ENCODE assay signal across 15 mouse cellular contexts in the genomic region with DNA sequence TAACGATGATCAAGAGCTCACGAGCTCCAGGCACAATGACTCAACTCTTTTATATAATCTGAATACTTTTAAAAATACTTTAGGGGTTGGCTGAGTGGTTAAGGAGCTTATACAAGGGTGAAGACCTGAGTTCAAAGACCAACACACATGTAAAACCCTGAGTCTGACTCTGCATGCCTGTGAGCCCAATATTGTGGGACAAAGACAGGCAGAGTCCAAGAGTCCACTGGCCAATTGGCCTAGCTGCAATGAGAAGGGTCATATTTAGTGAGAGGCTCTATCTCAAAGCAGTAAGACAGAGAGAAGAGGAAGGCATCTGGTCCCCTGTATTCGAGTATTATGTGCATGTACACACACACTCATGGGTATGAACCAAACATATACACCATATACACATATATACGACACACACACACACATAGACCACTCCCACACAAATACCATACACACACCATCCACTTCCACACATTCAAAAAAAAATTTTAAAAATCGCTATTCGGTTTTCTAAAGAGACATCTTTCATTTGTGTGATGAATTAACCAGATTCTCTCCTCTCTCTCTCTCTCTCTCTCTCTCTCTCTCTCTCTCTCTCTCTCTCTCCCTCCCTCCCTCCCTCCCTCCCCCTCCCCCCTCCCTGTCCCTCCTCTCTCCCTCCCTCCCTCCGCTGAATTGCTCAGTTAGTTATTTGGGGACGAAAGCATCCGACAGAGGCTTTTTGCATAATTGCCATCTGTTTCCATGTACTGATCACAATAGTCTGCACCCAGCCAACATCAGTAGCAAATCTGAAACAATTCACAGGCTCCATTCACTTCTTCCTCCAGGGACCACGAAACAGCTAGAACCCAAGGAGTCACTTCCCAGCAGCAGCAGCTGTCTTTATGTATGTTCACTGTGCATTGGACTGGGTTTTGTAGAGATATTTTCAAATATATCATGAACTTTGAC. TPM values are rescaled to one million over a fixed set of nuclear protein-coding genes. Genes with fewer than 3 reads are reported as not detected.
A peak's percentile ranks its signal among the peaks of the same experiment; 100 is the strongest.
DNase-seq lines count a peak whose midpoint lies in the region; ATAC-seq and TF ChIP-seq lines count a peak whose summit lies in the region.
"Had no signal": no experiment of that assay in that cellular context is flagged by ENCODE, and none has a peak within 500 bp of the region (broad histone marks: within the 10 kb centered on the region; RNA-seq: fewer than 3 reads in every experiment).

No protein-coding gene starts in this region.

- WGBS in kidney, embryonic 15.5 days = 81% methylated on average over 10 of the region's 10 CpGs
- 67% methylated on average over 10 of the region's 10 CpGs for WGBS in neural tube, embryonic 11.5 days
- 61% methylated on average over 10 of the region's 10 CpGs for WGBS in hindbrain, embryonic 13.5 days
- 58% methylated on average over 10 of the region's 10 CpGs for WGBS in neural tube, embryonic 13.5 days
- WGBS in stomach, postnatal 0 days = 70% methylated on average over 10 of the region's 10 CpGs

- no peak overlapping the region for H3K9ac ChIP-seq in kidney, embryonic 15.5 days
- H3K9ac ChIP-seq in neural tube, embryonic 11.5 days (ENCODE audit: low read length) = no peak overlapping the region
- no peak overlapping the region for H3K9ac ChIP-seq in hindbrain, embryonic 13.5 days
- no peak overlapping the region for H3K9ac ChIP-seq in neural tube, embryonic 13.5 days
- H3K9ac ChIP-seq in stomach, postnatal 0 days (ENCODE audit: low read length) = no peak overlapping the region
- H3K9ac ChIP-seq: heart, embryonic 13.5 days; liver, embryonic 15.5 days had no signal

- H3K27ac ChIP-seq in kidney, embryonic 15.5 days = no peak overlapping the region
- H3K27ac ChIP-seq in neural tube, embryonic 11.5 days (ENCODE audit: low read depth, low read length) = no peak overlapping the region
- H3K27ac ChIP-seq in hindbrain, embryonic 13.5 days = no peak overlapping the region
- no peak overlapping the region for H3K27ac ChIP-seq in neural tube, embryonic 13.5 days (replicated peaks)
- no peak overlapping the region for H3K27ac ChIP-seq in stomach, postnatal 0 days (replicated peaks)
- H3K27ac ChIP-seq: heart, embryonic 13.5 days; liver, embryonic 15.5 days had no signal

- DNase-seq in kidney, adult 8-10 months = peak; percentile 64 to 73
- no peak for DNase-seq in neural tube, embryonic 11.5 days (ENCODE audit: low spot score)
- no peak for DNase-seq in neural tube, embryonic 10.5 days (ENCODE audit: extremely low spot score, low spot score)
- no peak for DNase-seq in stomach, postnatal 0 days (ENCODE audit: low spot score)
- DNase-seq: cerebellum, adult 9-10 months; gastrocnemius, postnatal 25 days; left cerebral cortex, postnatal 4 days; lung, postnatal 36 days had no signal

- no peak overlapping the region for H3K4me2 ChIP-seq in kidney, embryonic 15.5 days
- H3K4me2 ChIP-seq in neural tube, embryonic 11.5 days (ENCODE audit: low read depth) = no peak overlapping the region
- no peak overlapping the region for H3K4me2 ChIP-seq in hindbrain, embryonic 13.5 days
- no peak overlapping the region for H3K4me2 ChIP-seq in neural tube, embryonic 13.5 days
- no peak overlapping the region for H3K4me2 ChIP-seq in stomach, postnatal 0 days (replicated peaks; ENCODE audit: low read depth)
- H3K4me2 ChIP-seq: heart, embryonic 13.5 days; liver, embryonic 15.5 days had no signal

- H3K36me3 ChIP-seq in kidney, embryonic 15.5 days = no peaks in the 10 kb centered on the region
- no peaks in the 10 kb centered on the region for H3K36me3 ChIP-seq in neural tube, embryonic 11.5 days (ENCODE audit: control insufficient read depth, insufficient read depth, low read length)
- no peaks in the 10 kb centered on the region for H3K36me3 ChIP-seq in hindbrain, embryonic 13.5 days
- H3K36me3 ChIP-seq in neural tube, embryonic 13.5 days = no peaks in the 10 kb centered on the region
- H3K36me3 ChIP-seq in stomach, postnatal 0 days (ENCODE audit: control insufficient read depth, insufficient read depth, low read length) = no peaks in the 10 kb centered on the region
- H3K36me3 ChIP-seq: heart, embryonic 13.5 days; liver, embryonic 15.5 days had no signal

- TF ChIP-seq EP300 in stomach, postnatal 0 days (optimal IDR thresholded peaks at IDR 0.05) = no peak

- TF ChIP-seq CTCF in stomach, postnatal 0 days (IDR thresholded peaks at IDR 0.05; ENCODE audit: low read depth) = no peak

- no peak for ATAC-seq in kidney, embryonic 15.5 days (replicated peaks; ENCODE audit: low FRiP score)
- peak; percentile 36; the same call in 1 of the 2 replicates for ATAC-seq in neural tube, embryonic 11.5 days (ENCODE audit: insufficient read depth, low FRiP score, low TSS enrichment)
- ATAC-seq in hindbrain, embryonic 13.5 days (ENCODE audit: low FRiP score) = peak; percentile 52
- peak; percentile 74; the same call in 1 of the 2 replicates for ATAC-seq in neural tube, embryonic 13.5 days (ENCODE audit: low read depth)
- ATAC-seq in megakaryocyte progenitor cell, adult 5-6 weeks (replicated peaks; ENCODE audit: poor library complexity) = no peak
- ATAC-seq in stomach, postnatal 0 days (ENCODE audit: low FRiP score, low TSS enrichment) = no peak
- ATAC-seq: Patski had no signal

- no peaks in the 10 kb centered on the region for H3K9me3 ChIP-seq in kidney, embryonic 15.5 days (replicated peaks)
- H3K9me3 ChIP-seq in neural tube, embryonic 11.5 days (ENCODE audit: control insufficient read depth, low read length) = no peaks in the 10 kb centered on the region
- no peaks in the 10 kb centered on the region for H3K9me3 ChIP-seq in hindbrain, embryonic 13.5 days
- no peaks in the 10 kb centered on the region for H3K9me3 ChIP-seq in neural tube, embryonic 13.5 days
- H3K9me3 ChIP-seq in stomach, postnatal 0 days (ENCODE audit: control insufficient read depth, low read length) = no peaks in the 10 kb centered on the region
- H3K9me3 ChIP-seq: heart, embryonic 13.5 days; liver, embryonic 15.5 days had no signal

- no peak overlapping the region for H3K4me3 ChIP-seq in kidney, embryonic 15.5 days (replicated peaks)
- H3K4me3 ChIP-seq in neural tube, embryonic 11.5 days (ENCODE audit: low read depth, low read length) = no peak overlapping the region
- H3K4me3 ChIP-seq in hindbrain, embryonic 13.5 days = no peak overlapping the region
- no peak overlapping the region for H3K4me3 ChIP-seq in neural tube, embryonic 13.5 days
- no peak overlapping the region for H3K4me3 ChIP-seq in stomach, postnatal 0 days (ENCODE audit: low read depth, low read length)
- H3K4me3 ChIP-seq: heart, embryonic 13.5 days; liver, embryonic 15.5 days had no signal

- H3K4me1 ChIP-seq in kidney, embryonic 15.5 days = peaks cover 8% of the 10 kb centered on the region; the same call in 1 of the 2 replicates
- no peaks in the 10 kb centered on the region for H3K4me1 ChIP-seq in neural tube, embryonic 11.5 days (ENCODE audit: control insufficient read depth, insufficient read depth, low read length)
- peaks cover 8% of the 10 kb centered on the region; the same call in 1 of the 2 replicates for H3K4me1 ChIP-seq in hindbrain, embryonic 13.5 days (replicated peaks)
- H3K4me1 ChIP-seq in neural tube, embryonic 13.5 days (replicated peaks) = peaks cover 4% of the 10 kb centered on the region; the same call in 1 of the 2 replicates
- H3K4me1 ChIP-seq in stomach, postnatal 0 days (replicated peaks; ENCODE audit: control insufficient read depth, insufficient read depth) = no peaks in the 10 kb centered on the region

- H3K27me3 ChIP-seq in kidney, embryonic 15.5 days = no peaks in the 10 kb centered on the region
- no peaks in the 10 kb centered on the region for H3K27me3 ChIP-seq in neural tube, embryonic 11.5 days (ENCODE audit: control insufficient read depth, insufficient read depth, low read length)
- 0 out of 2 replicates have a peak, but pooled peaks cover 3% of the 10 kb centered on the region for H3K27me3 ChIP-seq in hindbrain, embryonic 13.5 days
- H3K27me3 ChIP-seq in neural tube, embryonic 13.5 days = no peaks in the 10 kb centered on the region
- no peaks in the 10 kb centered on the region for H3K27me3 ChIP-seq in stomach, postnatal 0 days (ENCODE audit: control insufficient read depth, insufficient read depth, low read length)
- H3K27me3 ChIP-seq: heart, embryonic 13.5 days; Patski had no signal

RNA-seq across cellular contexts. Expression of a gene that starts 7.4 kb away (rescaled TPM):
- polyA plus RNA-seq in kidney, embryonic 15.5 days (2015; fragmentation: Nextera tagmentation; extraction: Ambion mirVana) = 25.4 and 30.4 TPM in 2 replicates
- 1.1 and 1.6 TPM in 2 replicates for polyA plus RNA-seq in neural tube, embryonic 11.5 days (2014; fragmentation: Nextera tagmentation; extraction: Ambion mirVana)
- polyA plus RNA-seq in hindbrain, embryonic 13.5 days (2015; fragmentation: Nextera tagmentation; extraction: Ambion mirVana) = 8.4 and 9.2 TPM in 2 replicates
- 4.4 and 5.7 TPM in 2 replicates for polyA plus RNA-seq in neural tube, embryonic 13.5 days (2015; fragmentation: Nextera tagmentation; extraction: Ambion mirVana)
- total RNA-seq in megakaryocyte progenitor cell, adult 5-6 weeks (2015) = 0.22 TPM in 1 of 2 replicates, not detected in the other
- total RNA-seq in megakaryocyte progenitor cell, adult 5-6 weeks (2017) = not detected in 2 replicates
- 76.1 and 82.5 TPM in 2 replicates for polyA plus RNA-seq in stomach, postnatal 0 days (2015; fragmentation: Nextera tagmentation; extraction: Ambion mirVana)

RNA-seq across cellular contexts. Expression of a gene that starts 51.5 kb away (rescaled TPM):
- polyA plus RNA-seq in kidney, embryonic 15.5 days (2015; fragmentation: Nextera tagmentation; extraction: Ambion mirVana) = 30.9 and 31.1 TPM in 2 replicates
- 26.5 and 27.0 TPM in 2 replicates for polyA plus RNA-seq in neural tube, embryonic 11.5 days (2014; fragmentation: Nextera tagmentation; extraction: Ambion mirVana)
- 37.0 and 37.5 TPM in 2 replicates for polyA plus RNA-seq in hindbrain, embryonic 13.5 days (2015; fragmentation: Nextera tagmentation; extraction: Ambion mirVana)
- 38.5 and 43.4 TPM in 2 replicates for polyA plus RNA-seq in neural tube, embryonic 13.5 days (2015; fragmentation: Nextera tagmentation; extraction: Ambion mirVana)
- total RNA-seq in megakaryocyte progenitor cell, adult 5-6 weeks (2015) = 37.8 and 37.9 TPM in 2 replicates
- 39.3 and 43.5 TPM in 2 replicates for total RNA-seq in megakaryocyte progenitor cell, adult 5-6 weeks (2017)
- 26.4 and 29.0 TPM in 2 replicates for polyA plus RNA-seq in stomach, postnatal 0 days (2015; fragmentation: Nextera tagmentation; extraction: Ambion mirVana)

RNA-seq across cellular contexts. Expression of a gene that starts 51.6 kb away (rescaled TPM):
- 301 and 315 TPM in 2 replicates for polyA plus RNA-seq in kidney, embryonic 15.5 days (2015; fragmentation: Nextera tagmentation; extraction: Ambion mirVana)
- 399 and 403 TPM in 2 replicates for polyA plus RNA-seq in neural tube, embryonic 11.5 days (2014; fragmentation: Nextera tagmentation; extraction: Ambion mirVana)
- polyA plus RNA-seq in hindbrain, embryonic 13.5 days (2015; fragmentation: Nextera tagmentation; extraction: Ambion mirVana) = 297 and 299 TPM in 2 replicates
- 267 and 280 TPM in 2 replicates for polyA plus RNA-seq in neural tube, embryonic 13.5 days (2015; fragmentation: Nextera tagmentation; extraction: Ambion mirVana)
- total RNA-seq in megakaryocyte progenitor cell, adult 5-6 weeks (2015) = 149 and 188 TPM in 2 replicates
- total RNA-seq in megakaryocyte progenitor cell, adult 5-6 weeks (2017) = 204 and 275 TPM in 2 replicates
- 60.2 and 60.5 TPM in 2 replicates for polyA plus RNA-seq in stomach, postnatal 0 days (2015; fragmentation: Nextera tagmentation; extraction: Ambion mirVana)

Comparison
In these comparisons a context has a peak if more than half of its experiments do, and no peak if none do; other contexts are left out.
1. DNase-seq: peak in kidney, adult 8-10 months (2 of 2); none in neural tube, embryonic 11.5 days (single experiment), neural tube, embryonic 10.5 days (single experiment) and stomach, postnatal 0 days (single experiment).
2. ATAC-seq: peak in neural tube, embryonic 11.5 days (single experiment), hindbrain, embryonic 13.5 days (single experiment) and neural tube, embryonic 13.5 days (single experiment); none in kidney, embryonic 15.5 days (single experiment), megakaryocyte progenitor cell, adult 5-6 weeks (single experiment) and stomach, postnatal 0 days (single experiment).